Mouse (Mus musculus) lung, embryonic 14.5 days (tissue): ENCODE measurements around the gene Rpsa. TPM values are rescaled to one million over a fixed set of nuclear protein-coding genes. Genes with fewer than 3 reads are reported as not detected.

ENCODE experiments used
- ATAC-seq: fragments of 200-750 bp; cut with Nextera tagmentation; 2 replicates; pipeline ENCODE4 v1.8.0; 2017; ENCODE audit warnings: mild to moderate bottlenecking, moderate TSS enrichment, moderate library complexity; ENCODE audit not compliant: insufficient read depth
- DNase-seq: peaks from one replicate; pipeline ENCODE4 v3.0.0-alpha.2; 2015
- H3K27ac ChIP-seq: fragments of 300-500 bp; sonication (generic); 2 replicates; pipeline ENCODE4 v1.5.1; 2014; ENCODE audit warnings: low read depth, mild to moderate bottlenecking, moderate library complexity
- H3K27me3 ChIP-seq: fragments of 300-500 bp; sonication (generic); 2 replicates; pipeline ENCODE4 v1.6.1; 2014; ENCODE audit warnings: low read length, control low read depth; ENCODE audit not compliant: insufficient read depth
- H3K36me3 ChIP-seq: fragments of 300-500 bp; sonication (generic); 2 replicates; pipeline ENCODE4 v1.6.1; 2014; ENCODE audit warnings: control low read depth; ENCODE audit not compliant: insufficient read depth
- H3K4me1 ChIP-seq: fragments of 300-500 bp; sonication (generic); 2 replicates; pipeline ENCODE4 v1.6.1; 2014; ENCODE audit warnings: antibody characterized with exemption, control low read depth; ENCODE audit not compliant: insufficient read depth
- H3K4me2 ChIP-seq: fragments of 300-500 bp; sonication (generic); 2 replicates; pipeline ENCODE4 v1.6.1; 2014; ENCODE audit warnings: mild to moderate bottlenecking
- H3K4me3 ChIP-seq: fragments of 300-500 bp; sonication (generic); 2 replicates; pipeline ENCODE4 v1.5.1; 2014; ENCODE audit warnings: low read depth, low read length
- H3K9ac ChIP-seq: fragments of 300-500 bp; sonication (generic); 2 replicates; pipeline ENCODE4 v1.6.1; 2014
- H3K9me3 ChIP-seq: fragments of 300-500 bp; sonication (generic); 2 replicates; pipeline ENCODE4 v1.6.1; 2016; ENCODE audit warnings: low read depth, low read length, control low read depth
- CTCF ChIP-seq: IDR thresholded peaks from 2 replicates; pipeline ENCODE4 v1.5.1; 2016; ENCODE audit warnings: antibody characterized with exemption, low read depth
- WGBS: fragments of 180-500 bp; shearing (Covaris S2); extraction: QIAGEN DNeasy Blood & Tissue Kit; methylation state at CpG from one replicate; pipeline ENCODE4 v1.1.7; 2014; 5-methylcytosine and 5-hydroxymethylcytosine counted together
- polyA plus RNA-seq: library from polyadenylated mRNA; unstranded; fragments of >200 nt; fragmentation: Nextera tagmentation; extraction: Ambion mirVana; gene quantifications from 2 replicates; pipeline ENCODE4 v1.2.1, GENCODE M21; 2014

The Rpsa gene
- polyA plus RNA-seq, 1 experiment from 2014 or later, result 2,170 TPM

GRCm38 (mm10) chr9:120113456-120113855, 14.0 kb upstream of the Rpsa start:
- no peak overlapping the region for H3K4me3 ChIP-seq
- no peak overlapping the region for H3K9ac ChIP-seq
- no peak for TF ChIP-seq CTCF
- DNase-seq, result no peak
- WGBS, result 89% methylated on average over 7 of the region's 7 CpGs
- H3K4me1 ChIP-seq, result 0 out of 2 replicates have a peak, but pooled peaks cover 2% of the 10 kb centered on the region
- H3K9me3 ChIP-seq, result no peaks in the 10 kb centered on the region
- H3K36me3 ChIP-seq, result peaks cover 14% of the 10 kb centered on the region
- no peak for ATAC-seq
- no peaks in the 10 kb centered on the region for H3K27me3 ChIP-seq
- no peak overlapping the region for H3K4me2 ChIP-seq
- no peak overlapping the region for H3K27ac ChIP-seq

- ATAC-seq, result no peak
- no peaks in the 10 kb centered on the region for H3K9me3 ChIP-seq
- WGBS, result 78% methylated on average over 17 of the region's 17 CpGs
- H3K4me1 ChIP-seq, result 0 out of 2 replicates have a peak, but pooled peaks cover 2% of the 10 kb centered on the region
- H3K27ac ChIP-seq, result no peak overlapping the region
- DNase-seq, result no peak
- no peak overlapping the region for H3K4me3 ChIP-seq
- H3K36me3 ChIP-seq, result peaks cover 18% of the 10 kb centered on the region
- H3K4me2 ChIP-seq, result no peak overlapping the region
- no peaks in the 10 kb centered on the region for H3K27me3 ChIP-seq
- H3K9ac ChIP-seq, result no peak overlapping the region
- TF ChIP-seq CTCF, result no peak
Measured at GRCm38 (mm10) chr9:120114051-120114788, 13.3 kb upstream of the Rpsa start.

GRCm38 (mm10) chr9:120114789-120115151, 12.7 kb upstream of the Rpsa start:
- Histone ChIP-seq H3K36me3 (peaks cover 23% of the 10 kb centered on the region), H3K9me3 (no peaks in the 10 kb centered on the region), H3K27me3 (no peaks in the 10 kb centered on the region), H3K9ac (peak overlapping the region; percentile 41; the same call in 1 of the 2 replicates), H3K4me2 (peak overlapping the region; percentile 15; the same call in 1 of the 2 replicates), H3K4me1 (0 out of 2 replicates have a peak, but pooled peaks cover 2% of the 10 kb centered on the region), H3K27ac (peak overlapping the region; percentile 24; the same call in 1 of the 2 replicates), H3K4me3 (peak overlapping the region; percentile 8; the same call in 1 of the 2 replicates)
- no peak for DNase-seq
- ATAC-seq, result no peak
- TF ChIP-seq CTCF, result no peak
- 74% methylated on average over 2 of the region's 2 CpGs for WGBS

- H3K9me3 ChIP-seq, result no peaks in the 10 kb centered on the region
- no peak for TF ChIP-seq CTCF
- H3K36me3 ChIP-seq, result peaks cover 31% of the 10 kb centered on the region
- no peaks in the 10 kb centered on the region for H3K27me3 ChIP-seq
- peak overlapping the region; percentile 41 for H3K9ac ChIP-seq
- H3K27ac ChIP-seq, result peak overlapping the region; percentile 24; the same call in 1 of the 2 replicates
- ATAC-seq (no peak), DNase-seq (no peak)
- peak overlapping the region; percentile 9; the same call in 1 of the 2 replicates for H3K4me3 ChIP-seq
- H3K4me2 ChIP-seq, result peak overlapping the region; percentile 15; the same call in 1 of the 2 replicates
- 70% methylated on average over 5 of the region's 5 CpGs for WGBS
- H3K4me1 ChIP-seq, result 0 out of 2 replicates have a peak, but pooled peaks cover 2% of the 10 kb centered on the region
Measured at GRCm38 (mm10) chr9:120115580-120115979, 11.9 kb upstream of the Rpsa start.

GRCm38 (mm10) chr9:120116184-120116624, 11.3 kb upstream of the Rpsa start:
- 85% methylated on average over 8 of the region's 8 CpGs for WGBS
- ATAC-seq (no peak), DNase-seq (no peak)
- no peak for TF ChIP-seq CTCF
- H3K4me1 ChIP-seq, result no peaks in the 10 kb centered on the region
- H3K4me2 ChIP-seq, result peak overlapping the region; percentile 36; the same call in 1 of the 2 replicates
- H3K27ac ChIP-seq, result no peak overlapping the region
- H3K4me3 ChIP-seq, result peak overlapping the region; percentile 9; the same call in 1 of the 2 replicates
- peaks cover 36% of the 10 kb centered on the region for H3K36me3 ChIP-seq
- peak overlapping the region; percentile 41; the same call in 1 of the 2 replicates for H3K9ac ChIP-seq
- no peaks in the 10 kb centered on the region for H3K9me3 ChIP-seq
- no peaks in the 10 kb centered on the region for H3K27me3 ChIP-seq

GRCm38 (mm10) chr9:120118212-120118611, 9.3 kb upstream of the Rpsa start:
- Histone ChIP-seq H3K27ac (no peak overlapping the region), H3K27me3 (no peaks in the 10 kb centered on the region), H3K4me3 (no peak overlapping the region), H3K4me1 (no peaks in the 10 kb centered on the region), H3K4me2 (no peak overlapping the region), H3K9ac (no peak overlapping the region), H3K9me3 (no peaks in the 10 kb centered on the region), H3K36me3 (peaks cover 48% of the 10 kb centered on the region)
- DNase-seq (no peak), ATAC-seq (no peak)
- TF ChIP-seq CTCF, result no peak
- 86% methylated on average over 4 of the region's 4 CpGs for WGBS

GRCm38 (mm10) chr9:120120503-120120902, 7.0 kb upstream of the Rpsa start:
- ATAC-seq (no peak), DNase-seq (no peak)
- H3K9ac ChIP-seq, result no peak overlapping the region
- H3K4me3 ChIP-seq, result no peak overlapping the region
- no peaks in the 10 kb centered on the region for H3K9me3 ChIP-seq
- no peaks in the 10 kb centered on the region for H3K27me3 ChIP-seq
- H3K27ac ChIP-seq, result no peak overlapping the region
- peaks cover 57% of the 10 kb centered on the region for H3K36me3 ChIP-seq
- TF ChIP-seq CTCF, result no peak
- WGBS, result 88% methylated on average over 7 of the region's 7 CpGs
- no peaks in the 10 kb centered on the region for H3K4me1 ChIP-seq
- no peak overlapping the region for H3K4me2 ChIP-seq
